Mouse (Mus musculus): ENCODE measurements around the gene S1pr2.
"Not testable (repeated sequence)": the region's sequence is repeated elsewhere in the genome, so short reads cannot be mapped to it uniquely, and the experiment has no call there.

The S1pr2 gene

DNA sequence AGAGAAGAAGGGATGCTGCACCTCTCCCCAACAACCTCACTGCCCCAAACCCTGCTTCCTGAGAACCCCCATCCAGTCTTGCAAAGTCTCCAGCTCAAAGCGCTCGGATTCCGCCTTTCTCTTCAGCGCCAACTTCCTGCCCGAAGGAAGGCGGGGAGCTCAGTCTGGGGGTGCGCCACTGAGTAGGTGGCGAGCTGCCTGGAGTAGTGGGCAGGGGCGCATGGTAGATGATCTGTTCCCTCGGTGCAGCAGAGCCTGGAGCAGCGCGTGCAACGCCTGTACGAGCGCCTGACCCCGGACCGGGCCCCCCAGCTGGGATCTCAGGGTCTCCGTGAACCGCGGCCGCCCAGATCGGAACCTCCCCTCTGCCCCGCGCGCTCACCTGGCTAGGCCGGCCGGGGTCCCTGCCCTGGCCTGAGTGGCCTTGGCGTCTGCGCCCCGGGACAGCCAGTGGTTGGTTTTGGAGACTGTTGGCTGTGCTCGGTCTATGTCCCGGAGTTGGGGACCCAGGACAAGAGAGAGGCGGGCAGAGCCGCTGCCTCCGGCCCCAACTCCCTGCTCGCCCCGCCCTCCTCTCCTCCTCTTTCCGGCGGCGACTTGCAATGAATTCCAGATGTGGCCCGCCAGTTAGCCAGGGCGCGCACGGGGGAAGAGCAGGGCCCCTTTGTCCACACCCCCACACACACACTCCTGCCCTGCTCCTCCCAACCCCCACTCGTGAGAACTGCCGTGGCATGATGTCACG lies at the start of gene S1pr2:
Gene S1pr2 (minus strand): TSS at position 566 of the 745 bp plus-strand sequence.
- peak; percentile 93 for DNase-seq

DNA sequence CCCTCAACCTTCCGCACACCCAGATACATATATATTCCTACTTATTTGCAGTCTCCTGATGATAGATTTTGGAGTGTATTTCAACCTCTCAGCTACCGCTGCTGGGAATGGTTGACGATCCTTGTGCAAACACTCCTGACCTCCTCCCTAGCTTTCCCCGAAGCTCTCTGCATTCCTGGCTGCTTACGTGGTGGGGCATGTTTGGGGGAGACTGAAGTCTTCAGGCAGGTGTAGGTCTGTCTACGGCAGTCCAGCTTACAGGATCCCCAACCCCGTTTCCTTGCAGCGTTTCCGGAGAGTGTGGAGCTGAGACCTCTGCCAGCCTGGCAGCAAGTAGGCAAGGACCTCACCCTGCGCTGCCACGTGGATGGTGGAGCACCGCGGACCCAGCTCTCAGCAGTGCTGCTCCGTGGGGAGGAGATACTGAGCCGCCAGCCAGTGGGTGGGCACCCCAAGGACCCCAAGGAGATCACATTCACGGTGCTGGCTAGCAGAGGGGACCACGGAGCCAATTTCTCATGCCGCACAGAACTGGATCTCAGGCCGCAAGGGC lies 48.8 kb upstream of the S1pr2 start:
- DNase-seq, result no peak

DNA sequence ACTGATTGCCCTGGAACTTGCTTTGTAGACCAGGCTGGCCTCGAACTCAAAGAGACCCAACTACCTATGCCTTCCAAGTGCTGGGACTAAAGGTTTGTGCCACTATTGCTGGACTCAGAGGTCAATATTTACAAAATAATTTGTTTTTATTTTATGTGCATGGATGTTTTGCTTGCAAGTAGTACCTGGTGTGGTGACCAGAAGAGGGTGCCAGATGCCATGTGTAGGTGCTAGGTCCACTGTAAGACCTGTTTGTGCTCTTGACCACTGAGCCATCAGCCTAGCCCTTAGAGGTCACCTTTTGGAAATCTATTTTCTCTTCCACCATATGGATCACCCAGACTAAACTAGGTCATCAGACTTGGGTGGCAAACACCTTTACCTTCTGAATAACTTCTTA lies 46.1 kb upstream of the S1pr2 start:
- no peak for DNase-seq

DNA sequence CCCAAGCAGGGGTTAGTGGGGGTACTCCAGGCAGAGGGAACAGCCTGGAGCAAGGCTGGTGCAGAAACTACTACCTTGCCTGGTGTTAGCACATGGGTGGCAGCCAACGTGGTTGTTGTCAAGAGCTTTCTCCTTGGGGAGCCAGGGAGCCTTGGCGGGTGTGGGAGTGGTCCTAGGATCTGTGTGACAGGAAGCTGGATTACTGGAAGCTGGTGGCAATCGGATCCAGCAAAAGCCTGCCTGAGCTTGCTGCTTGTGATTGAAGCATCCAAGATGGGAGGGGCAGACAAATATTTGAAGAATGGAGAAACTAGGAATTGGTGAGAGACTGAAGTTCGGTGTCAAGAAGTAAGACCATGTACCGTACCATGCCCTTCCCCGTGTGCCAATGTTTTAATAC lies 45.7 kb upstream of the S1pr2 start:
- no peak for DNase-seq

DNA sequence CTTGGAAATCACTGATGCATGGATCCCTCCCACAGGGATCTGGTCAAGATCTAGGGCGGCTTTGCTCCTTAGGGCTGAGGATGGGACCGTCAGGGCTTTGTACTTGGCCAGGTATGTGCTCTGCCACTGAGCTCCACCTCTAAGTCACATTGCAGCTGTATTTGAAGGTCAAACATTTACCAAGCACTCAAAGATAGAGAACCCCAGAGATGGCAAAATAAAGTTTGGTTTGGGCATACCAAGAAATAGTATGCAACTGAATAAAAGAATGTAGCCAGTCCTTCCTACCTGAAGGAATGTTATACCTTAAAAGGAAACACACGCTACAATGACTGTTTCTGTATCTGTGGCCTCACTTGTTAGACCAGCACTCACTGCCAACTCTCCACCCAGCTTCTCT lies 44.8 kb upstream of the S1pr2 start:
- no peak for DNase-seq

DNA sequence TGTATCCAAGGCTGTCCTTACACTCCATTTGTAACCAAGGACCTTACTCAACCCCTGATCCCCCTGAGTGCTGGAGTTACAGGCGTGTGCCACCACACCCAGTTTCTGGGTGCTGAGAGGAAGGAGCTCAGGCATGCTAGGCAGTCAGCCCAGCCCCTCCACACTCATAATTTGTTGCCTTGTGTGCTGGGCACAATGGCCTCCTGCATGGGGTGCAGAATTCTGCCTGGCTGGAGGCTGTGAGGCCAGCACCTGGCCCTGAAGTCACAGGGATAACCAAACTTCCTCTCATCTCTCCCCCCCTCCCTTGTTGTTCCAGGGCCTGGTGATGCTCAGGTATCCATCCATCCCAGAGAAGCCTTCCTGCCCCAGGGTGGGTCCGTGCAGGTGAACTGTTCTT lies 42.0 kb upstream of the S1pr2 start:
- DNase-seq, result no peak

DNA sequence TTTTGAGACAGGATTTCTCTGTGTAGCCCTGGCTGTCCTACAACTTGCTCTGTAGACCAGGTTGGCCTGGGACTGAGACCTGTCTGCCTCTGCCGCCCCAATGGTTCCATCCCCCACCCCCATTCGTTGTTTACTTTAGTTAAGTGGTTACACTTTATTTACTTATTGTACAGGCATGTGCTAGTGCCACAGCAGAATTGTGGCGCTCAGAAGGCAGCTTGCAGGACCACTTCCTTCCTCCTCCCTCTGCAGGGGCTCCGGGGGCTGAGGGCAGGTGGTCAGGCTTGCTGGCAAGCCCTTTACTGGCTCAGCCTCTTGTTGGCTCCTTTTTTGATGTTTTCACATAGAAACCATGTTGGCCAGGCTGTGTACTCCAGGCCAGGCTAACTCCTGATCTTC lies 40.6 kb upstream of the S1pr2 start:
- no peak for DNase-seq

DNA sequence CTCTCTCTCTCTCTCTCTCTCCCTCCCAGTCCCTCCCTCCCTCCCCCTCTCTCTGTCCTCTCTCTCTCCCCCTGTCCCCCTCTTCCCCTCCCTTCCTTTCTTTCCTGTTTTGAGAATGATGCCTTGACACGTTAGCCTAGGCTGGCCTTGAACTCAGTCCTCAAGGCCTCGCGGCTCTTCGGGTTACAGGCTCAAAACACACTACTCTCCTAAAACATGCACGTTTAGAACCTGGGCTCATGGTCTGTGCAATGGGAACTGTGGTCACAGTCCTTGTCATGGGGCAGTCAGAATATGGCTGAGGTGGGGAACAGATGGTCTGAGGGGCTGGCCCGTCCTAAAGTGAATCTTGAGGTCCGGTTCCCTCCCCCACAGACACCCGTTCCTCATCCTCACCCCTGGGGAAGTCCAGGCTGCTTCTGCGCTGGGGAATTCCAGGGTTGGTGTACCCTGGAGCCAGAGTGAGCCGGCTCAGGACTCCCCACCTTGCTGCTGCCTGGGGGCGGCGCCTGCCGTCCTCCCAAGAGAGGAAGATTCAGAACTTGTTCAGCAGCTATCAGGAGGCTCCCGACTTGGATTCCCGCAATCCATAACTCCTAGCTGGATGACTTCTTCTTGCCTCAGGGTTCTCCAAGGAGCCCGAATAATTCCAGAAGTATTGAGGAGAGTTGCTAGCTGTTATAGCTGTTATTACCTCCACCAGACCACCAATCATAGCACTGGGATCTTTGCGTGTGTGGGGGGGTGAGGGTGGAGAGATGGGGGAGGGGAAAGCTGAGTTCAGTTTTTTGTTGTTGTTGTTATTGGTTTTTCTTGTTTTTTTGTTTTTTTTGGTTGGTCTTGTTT lies 40.0 kb upstream of the S1pr2 start:
- DNase-seq, result no peak

DNA sequence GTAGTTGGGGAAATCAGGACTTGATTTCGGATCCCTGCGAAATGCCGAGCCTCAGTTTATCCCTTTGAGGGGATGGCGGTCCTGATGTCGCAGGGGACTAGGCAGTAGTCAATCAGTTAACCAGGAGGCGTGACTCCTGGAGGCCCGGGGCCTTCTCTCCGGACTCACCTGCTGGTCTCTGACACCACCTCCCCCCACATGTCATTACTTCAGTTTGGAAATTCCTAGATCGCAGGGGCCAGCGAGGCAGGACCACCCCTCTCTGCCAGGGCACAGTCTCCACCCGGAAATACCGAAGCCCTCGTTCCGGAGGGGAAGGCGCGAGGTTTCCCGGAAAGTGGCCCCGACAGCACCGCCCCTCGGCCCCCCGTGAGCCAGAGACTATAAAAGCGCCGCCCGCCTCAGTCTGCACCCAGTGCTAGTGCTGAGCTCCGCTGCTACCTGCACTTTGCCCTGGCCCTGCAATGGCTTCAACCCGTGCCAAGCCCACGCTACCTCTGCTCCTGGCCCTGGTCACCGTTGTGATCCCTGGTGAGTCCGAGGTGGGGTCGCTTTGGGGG lies 39.1 kb upstream of the S1pr2 start, which contains the start of gene Icam1:
Gene Icam1 (plus strand): TSS at position 415 of the 560 bp plus-strand sequence.
- DNase-seq, result peak; percentile 34

DNA sequence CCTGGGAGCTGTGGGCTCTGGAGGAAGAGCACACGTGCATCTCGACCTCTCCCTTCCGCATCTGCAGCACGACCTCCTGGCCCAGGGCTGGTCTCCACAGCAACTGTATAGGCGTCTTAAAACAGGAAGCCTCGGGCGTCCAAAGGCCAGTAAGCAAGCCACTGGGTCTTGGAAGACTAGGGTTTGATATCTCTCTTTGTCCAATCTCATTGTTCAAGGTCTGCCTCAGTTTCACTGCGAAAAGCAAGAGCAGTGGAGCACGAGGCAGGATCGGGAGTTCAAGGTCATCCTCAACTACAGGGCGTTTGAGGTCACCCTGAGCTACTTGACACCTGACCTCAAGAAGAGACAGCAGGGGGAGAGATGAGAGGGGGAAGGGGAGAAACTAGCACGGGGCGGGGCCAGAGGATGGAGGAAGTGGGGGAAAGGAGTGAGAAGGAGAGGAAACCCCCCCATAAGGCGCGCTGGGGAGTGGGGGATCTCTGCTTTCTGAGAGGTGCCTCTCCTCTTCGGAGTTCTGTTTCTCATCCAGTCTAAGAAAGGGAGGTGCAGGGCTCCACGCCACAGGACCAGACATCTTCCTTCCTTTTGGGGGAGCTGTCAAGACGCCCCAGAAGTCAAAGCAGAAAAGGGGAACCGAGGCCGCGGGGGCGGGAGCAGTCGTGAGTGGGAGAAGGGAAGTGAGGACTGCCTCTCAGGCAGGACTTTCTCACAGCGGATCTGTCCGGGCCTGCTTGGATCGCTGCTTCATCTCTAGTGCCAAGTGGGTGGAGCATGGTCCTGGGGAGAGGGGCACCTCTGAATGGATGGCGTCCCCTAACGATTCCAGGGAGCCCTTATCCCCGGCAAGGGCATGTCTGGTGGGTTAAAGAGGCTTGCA lies 38.4 kb upstream of the S1pr2 start:
- DNase-seq, result no peak

DNA sequence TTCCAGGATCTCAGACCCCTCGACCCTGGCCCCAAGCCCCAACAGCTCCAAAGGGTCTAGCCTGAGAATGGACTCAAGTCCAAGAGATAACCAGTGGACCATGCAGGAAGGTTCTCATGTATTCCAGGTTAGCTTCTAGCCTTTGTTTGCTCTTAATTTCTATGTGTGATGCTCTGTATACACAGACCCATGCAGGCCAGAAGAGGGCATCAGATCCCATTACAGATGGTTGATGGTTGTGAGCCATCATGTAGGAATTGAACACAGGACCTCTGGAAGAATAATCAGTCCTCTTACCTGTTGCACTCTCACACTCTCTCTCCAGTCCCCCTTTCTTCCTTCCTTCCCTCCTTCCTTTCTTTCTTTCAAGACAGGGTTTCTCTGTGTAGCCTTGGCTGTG lies 35.8 kb upstream of the S1pr2 start:
- DNase-seq, result no peak

DNA sequence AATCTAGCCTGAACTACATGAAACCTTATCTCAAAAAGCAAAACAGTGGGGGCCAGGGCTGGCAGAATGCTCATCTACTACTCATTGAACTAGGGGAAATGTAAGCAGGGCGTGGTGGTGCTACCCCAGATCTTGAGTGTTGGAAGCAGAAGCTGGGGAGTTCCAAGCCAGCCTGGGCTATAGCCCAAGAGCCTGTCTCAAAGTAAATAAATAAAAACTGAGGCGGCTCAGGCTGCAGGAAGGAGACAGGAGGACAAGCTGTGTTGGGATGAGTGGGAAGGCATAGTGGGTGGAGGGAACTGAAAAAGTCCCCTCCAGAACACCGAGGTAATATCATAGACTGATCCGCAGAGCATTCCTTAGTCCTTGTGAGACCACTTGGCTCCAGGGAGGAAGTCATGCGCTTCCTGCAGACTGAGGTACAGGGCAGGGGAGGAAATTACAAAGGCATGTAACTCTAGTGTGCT lies 35.3 kb upstream of the S1pr2 start:
- no peak for DNase-seq

DNA sequence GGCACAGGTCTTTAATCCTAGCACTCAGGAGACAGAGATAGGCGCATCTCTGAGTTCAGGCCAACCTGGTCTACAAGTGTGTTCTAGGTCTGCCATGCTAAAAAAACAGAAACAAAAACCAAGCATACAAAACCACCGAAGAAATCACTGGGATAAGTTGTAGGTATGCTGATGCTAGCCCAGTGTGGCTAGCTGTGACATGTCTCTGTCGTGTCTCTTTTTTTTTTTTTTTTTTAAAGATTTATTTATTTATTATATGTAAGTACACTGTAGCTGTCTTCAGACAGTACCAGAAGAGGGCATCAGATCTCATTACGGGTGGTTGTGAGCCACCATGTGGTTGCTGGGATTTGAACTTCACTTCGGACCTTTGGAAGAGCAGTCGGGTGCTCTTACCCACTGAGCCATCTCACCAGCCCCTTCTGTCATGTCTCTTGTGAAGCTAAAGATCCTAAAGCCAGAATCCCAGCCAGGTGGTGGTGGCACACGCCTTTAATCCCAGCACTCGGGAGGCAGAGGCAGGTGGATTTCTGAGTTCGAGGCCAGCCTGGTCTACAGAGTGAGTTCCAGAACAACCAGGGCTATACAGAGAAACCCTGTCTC lies 34.5 kb upstream of the S1pr2 start:
- not testable (repeated sequence) for DNase-seq

DNA sequence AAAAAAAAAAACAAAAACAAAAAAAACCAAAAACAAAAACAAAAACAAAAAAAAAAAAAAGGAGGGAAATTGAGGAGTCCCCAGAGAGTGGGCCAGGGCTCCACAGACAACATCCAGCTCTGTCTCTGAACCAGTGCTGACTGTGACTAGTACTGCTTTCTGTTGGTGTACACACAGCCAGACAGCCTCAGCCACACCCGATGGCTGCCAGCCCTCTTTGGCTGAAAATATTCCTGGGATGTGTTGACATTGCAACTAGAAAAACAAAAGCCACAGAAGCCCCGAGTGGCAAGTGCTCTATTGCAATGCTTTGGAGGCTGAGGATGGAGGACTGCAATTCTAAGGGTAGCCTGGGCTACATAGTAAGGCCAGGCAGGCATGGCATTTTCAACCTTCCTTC lies 33.8 kb upstream of the S1pr2 start:
- DNase-seq, result no peak

DNA sequence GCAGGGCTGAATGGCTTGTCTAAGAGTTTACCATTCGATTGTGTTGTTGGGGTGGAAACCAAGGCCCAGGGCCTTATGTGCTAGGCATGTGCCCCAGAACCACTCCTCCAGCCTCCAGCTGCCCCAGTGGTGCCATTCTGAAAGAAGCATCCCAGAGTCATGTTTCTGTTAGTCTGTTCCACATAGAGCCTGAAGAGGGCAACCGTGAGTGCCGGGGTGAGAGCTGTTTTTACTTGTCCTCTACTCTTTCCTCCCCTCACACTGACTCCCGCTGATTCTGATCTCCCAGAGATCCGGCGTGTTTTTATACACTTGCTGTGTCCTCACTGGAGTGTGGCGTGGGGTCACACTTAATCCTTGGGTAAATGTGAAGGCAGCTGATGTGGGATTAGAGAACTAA lies 31.4 kb upstream of the S1pr2 start:
- no peak for DNase-seq

DNA sequence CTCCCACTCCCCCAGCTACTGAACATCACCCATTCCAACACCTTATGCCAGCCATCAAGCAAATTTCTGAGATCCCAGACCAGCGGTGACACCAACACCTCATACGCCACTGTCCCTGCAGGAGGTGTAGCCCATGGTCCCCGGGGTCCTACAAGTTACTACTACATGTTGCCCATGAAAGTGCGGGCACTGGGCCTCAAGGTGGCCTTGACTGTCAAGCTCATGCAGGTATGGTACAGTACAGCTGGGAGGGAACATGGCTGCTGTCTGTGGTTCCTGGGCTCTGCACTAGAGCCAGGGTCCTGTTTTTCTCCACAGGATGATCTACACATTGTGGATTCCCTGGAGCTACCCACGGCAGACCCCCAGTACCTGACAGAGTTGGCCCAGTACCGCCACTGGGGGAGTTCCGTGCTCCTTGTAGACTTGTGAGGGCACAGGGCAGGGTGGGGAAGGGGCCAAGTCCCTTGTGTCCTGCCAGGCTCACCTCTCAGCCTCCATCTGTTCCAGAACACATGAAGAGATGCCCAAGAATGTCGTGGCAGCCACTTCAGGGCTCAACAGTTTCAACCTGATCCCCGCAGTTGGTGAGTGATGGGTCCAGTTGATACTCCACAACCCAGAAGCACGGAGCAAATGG lies 30.9 kb upstream of the S1pr2 start:
- DNase-seq, result no peak

DNA sequence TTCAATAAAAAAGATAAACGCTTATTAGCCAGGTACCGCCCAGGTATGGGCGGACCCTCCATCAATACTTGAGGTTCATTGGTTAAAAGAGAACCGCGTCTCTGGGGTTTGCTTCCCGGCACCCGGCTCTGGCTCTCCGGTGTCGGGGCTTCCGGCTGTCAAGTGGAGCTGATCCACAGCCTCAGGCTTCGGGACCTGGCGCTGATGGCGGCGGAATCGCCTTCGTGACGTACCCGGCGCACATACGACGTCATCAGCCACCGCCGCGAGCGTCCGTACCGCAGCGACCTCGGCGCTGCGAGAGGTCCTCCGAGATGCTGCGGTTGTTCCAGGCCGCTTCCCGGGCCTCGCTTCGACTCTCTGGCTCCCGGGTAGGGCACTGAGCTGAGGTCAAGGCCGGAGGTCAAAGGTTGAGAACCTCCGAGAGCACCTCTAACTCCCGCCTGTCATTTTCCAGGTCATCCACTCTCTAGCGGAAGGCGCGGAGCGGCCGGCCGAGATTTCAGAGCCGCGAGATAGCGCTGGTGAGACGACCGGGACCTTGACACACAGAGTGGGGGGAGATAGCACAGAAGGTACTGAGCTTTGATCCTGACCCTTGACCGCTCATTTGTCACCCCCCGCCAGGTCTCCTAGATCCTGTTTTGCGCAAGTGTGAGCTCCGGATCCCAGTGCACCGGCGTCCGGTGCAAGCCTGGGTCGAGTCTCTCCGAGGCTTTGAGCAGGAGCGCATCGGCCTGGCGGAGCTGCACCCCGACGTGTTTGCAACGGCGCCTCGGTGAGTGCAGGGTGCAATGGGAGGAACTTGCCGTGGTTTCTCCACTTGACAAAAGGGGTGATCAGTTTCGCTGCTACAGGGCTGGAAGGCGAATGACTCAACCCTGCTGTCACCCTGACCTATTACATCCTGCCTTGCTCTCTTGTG lies 26.3 kb upstream of the S1pr2 start, which contains the start of gene Mrpl4:
Gene Mrpl4 (plus strand): TSS at position 112 of the 925 bp plus-strand sequence.
- peak; percentile 94 for DNase-seq

DNA sequence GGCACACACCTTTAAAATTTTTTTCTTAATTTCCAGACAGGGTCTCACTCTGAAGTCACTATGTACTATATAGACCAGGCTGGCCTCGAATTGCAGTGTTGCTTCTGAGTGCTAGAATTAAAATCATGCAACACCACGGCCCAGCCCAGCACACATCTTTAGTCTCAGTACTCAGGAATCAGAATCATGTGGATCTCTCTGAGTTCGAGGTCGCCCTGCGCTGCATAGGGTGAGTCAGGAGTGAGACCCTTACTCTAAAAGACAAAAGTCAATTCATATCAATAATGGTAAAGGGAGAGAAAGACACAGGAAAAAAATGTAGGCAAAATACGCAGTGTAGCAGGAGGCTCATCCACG lies 25.7 kb upstream of the S1pr2 start:
- DNase-seq, result no peak

DNA sequence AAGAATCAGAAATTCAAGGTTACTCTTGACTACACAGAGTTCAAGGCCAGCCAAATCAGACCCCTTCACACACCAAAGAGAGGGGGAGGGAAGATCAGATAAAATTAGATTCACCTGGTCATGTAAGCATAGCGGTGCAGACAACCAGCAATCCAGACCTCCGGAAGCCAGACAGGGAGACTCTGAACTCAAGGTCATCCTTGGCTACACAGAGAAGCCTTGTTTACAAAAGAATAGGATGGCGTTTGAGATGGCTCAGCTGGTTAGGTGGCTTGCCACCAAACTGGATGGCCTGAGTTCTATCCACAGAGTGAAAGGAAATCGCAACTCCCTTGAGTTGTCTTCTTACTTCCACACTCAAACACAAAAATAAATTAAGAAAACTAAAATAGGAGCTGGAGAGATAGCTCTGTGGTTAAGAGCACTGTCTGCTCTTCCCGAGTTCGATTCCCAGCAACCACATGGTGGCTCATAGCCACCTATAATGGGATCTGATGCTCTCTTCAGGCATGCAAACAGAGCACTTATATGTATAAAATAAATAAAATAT lies 25.1 kb upstream of the S1pr2 start:
- no peak for DNase-seq

DNA sequence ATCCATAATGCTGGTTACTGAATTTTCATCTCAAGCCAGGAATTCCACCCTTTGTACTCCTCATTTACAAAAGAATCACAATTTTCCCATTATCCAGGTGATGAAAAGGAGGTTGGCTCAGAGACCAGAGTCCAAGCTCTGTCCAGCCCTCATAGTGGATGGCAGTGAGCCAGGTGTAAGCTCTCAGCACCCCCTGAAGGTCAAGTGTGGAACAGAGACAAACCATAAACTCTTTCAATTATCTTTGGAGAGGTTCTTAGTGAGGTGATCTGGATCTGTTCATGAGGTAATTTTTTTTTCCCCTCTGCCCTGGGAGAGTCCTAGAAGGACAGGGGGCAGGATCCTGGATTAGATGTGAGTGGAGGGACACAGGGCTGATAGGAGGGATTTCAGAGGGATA lies 24.2 kb upstream of the S1pr2 start:
- DNase-seq, result peak; percentile 57
